Mouse (Mus musculus) brain, embryonic 14.5 days (tissue): ENCODE data around the gene Rab17.

Source experiments
- CTCF ChIP-seq: fragments of 200-500 bp; IDR thresholded peaks from 2 replicates; pipeline ENCODE4 v1.5.1; 2012; ENCODE audit warnings: inconsistent platforms, mild to moderate bottlenecking, moderate library complexity, borderline replicate concordance; ENCODE audit not compliant: insufficient read depth, insufficient read length; ENCODE audit errors: extremely low read depth
- POLR2A ChIP-seq: fragments of 200-500 bp; IDR thresholded peaks from 2 replicates; pipeline ENCODE4 v1.6.1; 2012; ENCODE audit warnings: mild to moderate bottlenecking, inconsistent platforms, borderline replicate concordance; ENCODE audit not compliant: poor library complexity, insufficient read depth, insufficient read length, severe bottlenecking; ENCODE audit errors: extremely low read depth

- TF ChIP-seq POLR2A (no peak), CTCF (no peak)
Observed at GRCm38 (mm10) chr1:91008147-91008682, 38.8 kb upstream of the Rab17 start.
